Mouse (Mus musculus): Measurements from ENCODE around the gene Abca4.

Abca4 gene

GRCm38 (mm10) chr3:122111141-122111981 lies 67.1 kb downstream of the Abca4 start:
- no peak for DNase-seq

- DNase-seq, result no peak
Measured at GRCm38 (mm10) chr3:122118651-122119214, 74.5 kb downstream of the Abca4 start.

- no peak for DNase-seq
Measured at GRCm38 (mm10) chr3:122119733-122120132, 75.5 kb downstream of the Abca4 start.

- DNase-seq, result peak; percentile 78
Measured at GRCm38 (mm10) chr3:122120217-122120616, 76.0 kb downstream of the Abca4 start.

- DNase-seq, result peak; percentile 97
Measured at GRCm38 (mm10) chr3:122122127-122122663, 78.0 kb downstream of the Abca4 start.

- DNase-seq, result no peak
Measured at GRCm38 (mm10) chr3:122122838-122123237, 78.6 kb downstream of the Abca4 start.

- no peak for DNase-seq
Measured at GRCm38 (mm10) chr3:122128999-122129493, 84.8 kb downstream of the Abca4 start.

GRCm38 (mm10) chr3:122130771-122131170 lies 86.5 kb downstream of the Abca4 start:
- DNase-seq, result peak; percentile 47

- DNase-seq, result peak; percentile 67
Measured at GRCm38 (mm10) chr3:122131633-122132032, 87.4 kb downstream of the Abca4 start.

GRCm38 (mm10) chr3:122133255-122133654 lies 89.0 kb downstream of the Abca4 start:
- DNase-seq, result no peak

- DNase-seq, result no peak
Measured at GRCm38 (mm10) chr3:122133840-122134239, 89.6 kb downstream of the Abca4 start.

GRCm38 (mm10) chr3:122140589-122141400 lies 96.6 kb downstream of the Abca4 start:
- DNase-seq, result peak; percentile 45

- peak; percentile 36 for DNase-seq
Measured at GRCm38 (mm10) chr3:122142256-122142922, 98.1 kb downstream of the Abca4 start.

- no peak for DNase-seq
Measured at GRCm38 (mm10) chr3:122143432-122143831, 99.2 kb downstream of the Abca4 start.

GRCm38 (mm10) chr3:122145430-122145829 lies 101.2 kb downstream of the Abca4 start:
- DNase-seq, result no peak

- no peak for DNase-seq
Measured at GRCm38 (mm10) chr3:122150836-122151235, 106.6 kb downstream of the Abca4 start.

GRCm38 (mm10) chr3:122152431-122152830 lies 108.2 kb downstream of the Abca4 start:
- DNase-seq, result no peak

- DNase-seq, result no peak
Measured at GRCm38 (mm10) chr3:122154080-122154479, 109.8 kb downstream of the Abca4 start.

- DNase-seq, result no peak
Measured at GRCm38 (mm10) chr3:122159447-122159846, 115.2 kb downstream of the Abca4 start.

- DNase-seq, result peak; percentile 74
Measured at GRCm38 (mm10) chr3:122169616-122170178, 125.5 kb downstream of the Abca4 start.

- no peak for DNase-seq
Measured at GRCm38 (mm10) chr3:122170621-122171309, 126.5 kb downstream of the Abca4 start.
